Mouse (Mus musculus): Measurements from ENCODE around the gene Bnipl. TPM values are rescaled to one million over a fixed set of nuclear protein-coding genes. Genes with fewer than 3 reads are reported as not detected.

Gene Bnipl
- polyA plus RNA-seq, 1 experiment from 2014 or later = 0.23 TPM

DNA sequence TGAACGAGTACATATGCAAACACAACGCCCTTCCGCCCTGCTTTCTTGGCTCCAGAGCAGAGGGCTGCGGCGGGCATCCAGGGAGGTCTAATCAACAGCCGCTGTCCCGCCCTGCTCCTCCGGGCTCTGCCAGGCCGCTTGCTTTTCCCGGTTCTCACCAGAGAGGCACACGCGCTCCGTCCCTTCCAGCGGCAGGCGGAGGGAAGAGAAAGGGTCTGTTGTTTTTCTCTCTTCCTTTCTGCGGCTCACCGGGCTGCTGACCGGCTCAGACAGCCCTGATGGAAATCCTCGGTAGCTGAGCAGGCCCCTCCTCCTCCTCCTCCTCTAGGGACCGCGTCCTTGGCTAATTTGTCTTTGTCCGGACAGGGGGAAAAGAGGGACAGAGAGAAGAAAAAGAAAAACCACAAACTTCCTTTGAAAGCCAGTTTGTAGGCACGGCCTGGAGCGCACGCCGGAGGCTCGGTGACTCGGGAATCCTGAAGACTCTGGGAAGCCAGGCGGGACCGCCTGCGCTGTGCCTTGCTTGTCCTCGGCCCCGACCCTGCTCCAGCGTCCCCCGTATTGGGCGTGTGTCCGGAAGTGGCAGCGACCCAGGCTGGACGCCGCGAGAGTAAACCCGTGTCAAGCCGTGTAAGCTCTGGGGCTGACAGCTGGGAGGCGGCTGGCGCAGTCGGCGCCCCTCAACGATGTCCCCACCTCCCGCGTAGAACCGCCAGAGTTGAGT is 32.0 kb upstream of the Bnipl start:
- Histone ChIP-seq H3K27me3 (replicated peaks; ENCODE audit: control insufficient read depth, insufficient read depth, low read length) (no peaks in the 10 kb centered on the region), H3K9ac (replicated peaks; ENCODE audit: low read depth, low read length) (peak overlapping the region; percentile 91), H3K27ac (ENCODE audit: low read length) (peak overlapping the region; percentile 96), H3K36me3 (ENCODE audit: control insufficient read depth, insufficient read depth) (0 out of 2 replicates have a peak, but pooled peaks cover 3% of the 10 kb centered on the region), H3K9me3 (ENCODE audit: control insufficient read depth, low read length) (no peaks in the 10 kb centered on the region), H3K4me1 (replicated peaks; ENCODE audit: control insufficient read depth, insufficient read depth, low read length) (peaks cover 24% of the 10 kb centered on the region), H3K4me2 (ENCODE audit: low read length) (peak overlapping the region; percentile 93), H3K4me3 (replicated peaks; ENCODE audit: low read length) (peak overlapping the region; percentile 85)
- WGBS = under 1% methylated on average over 51 of the region's 51 CpGs
- ATAC-seq = peak; percentile 71

DNA sequence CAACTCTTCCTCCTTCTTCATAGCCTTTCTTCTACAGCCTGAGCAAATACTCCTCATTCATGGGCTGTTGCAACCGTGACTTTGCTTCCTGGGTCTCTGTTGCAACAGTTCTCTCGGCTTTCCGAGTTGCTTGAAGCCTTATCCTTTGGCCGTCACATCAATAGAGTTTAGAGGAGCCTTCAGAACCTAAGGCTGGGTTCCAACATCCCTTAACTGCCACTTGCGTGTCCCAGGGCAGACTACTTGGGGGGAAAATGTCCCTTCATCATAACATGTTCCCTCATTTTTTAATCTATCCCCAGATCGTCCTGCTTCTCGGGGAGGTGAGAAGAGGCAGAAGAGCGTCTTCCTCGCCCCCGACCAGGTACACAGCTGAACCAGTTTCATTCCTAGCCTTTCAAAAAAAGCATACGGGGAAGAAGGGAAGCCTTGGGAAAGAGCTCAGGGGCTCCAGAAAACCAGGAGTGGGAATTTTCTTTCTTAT is 31.4 kb upstream of the Bnipl start:
- no peak for ATAC-seq

DNA sequence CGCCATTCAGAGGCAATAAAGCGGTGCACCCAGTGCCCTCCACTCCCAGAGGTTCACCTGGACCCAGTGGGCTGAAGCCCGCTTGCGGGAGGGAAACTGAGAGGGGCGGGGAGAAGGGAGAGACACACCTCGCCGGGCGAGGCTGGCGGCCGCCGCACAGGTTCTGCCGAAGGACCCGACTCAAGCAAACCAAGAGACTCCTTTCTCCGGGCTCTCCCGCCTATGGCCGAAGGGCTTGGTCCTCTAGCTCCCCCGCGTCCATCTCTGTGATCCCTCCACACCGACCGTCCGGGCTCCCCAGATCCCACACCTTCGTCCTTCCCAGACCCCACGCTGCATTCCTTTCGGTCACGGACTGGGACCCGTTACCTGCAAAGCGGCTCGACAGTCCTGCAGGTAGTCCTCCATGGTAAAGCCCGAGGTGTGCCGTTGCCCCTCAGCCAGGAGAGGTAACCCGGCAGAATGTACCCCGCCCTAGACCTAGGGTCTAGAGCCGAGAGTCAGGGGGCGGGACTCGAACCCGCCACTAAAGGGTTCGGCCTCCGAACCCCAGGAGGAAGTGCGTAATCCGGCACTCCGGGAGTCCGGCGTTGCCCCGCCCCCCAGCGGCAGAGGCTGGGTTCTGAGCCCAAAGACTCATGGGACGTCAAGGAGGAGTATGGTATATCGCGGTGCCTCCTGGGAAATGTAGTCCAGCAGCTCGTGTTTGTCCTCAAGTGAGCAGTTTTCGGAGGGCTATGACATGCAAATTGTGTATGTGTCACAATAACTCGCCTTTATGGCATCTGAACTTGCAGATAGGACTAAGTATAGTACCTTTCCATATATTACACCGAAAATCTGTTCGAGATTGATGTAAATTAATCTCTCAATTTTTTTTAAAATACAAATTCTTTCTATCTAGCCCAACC is 30.5 kb upstream of the Bnipl start, which contains the start of the genes Mindy1 and Prune1:
TSS of gene Mindy1 (plus strand) at position 130 of the 911 bp plus-strand sequence.
TSS of gene Prune1 (minus strand) at position 861 of the 911 bp plus-strand sequence.
- H3K4me3 ChIP-seq (replicated peaks; ENCODE audit: low read length) = peak within 1 kb of the TSS; percentile 85
- peak within 1 kb of the TSS; percentile 93 for H3K4me2 ChIP-seq (ENCODE audit: low read length)
- under 1% methylated on average over 53 of the region's 53 CpGs for WGBS
- H3K9ac ChIP-seq (replicated peaks; ENCODE audit: low read depth, low read length) = peak within 1 kb of the TSS; percentile 91
- no peaks in the 10 kb centered on the region for H3K9me3 ChIP-seq (ENCODE audit: control insufficient read depth, low read length)
- no peaks in the 10 kb centered on the region for H3K36me3 ChIP-seq (ENCODE audit: control insufficient read depth, insufficient read depth)
- ATAC-seq = peak; percentile 95
- no peaks in the 10 kb centered on the region for H3K27me3 ChIP-seq (replicated peaks; ENCODE audit: control insufficient read depth, insufficient read depth, low read length)
- peak within 1 kb of the TSS; percentile 96 for H3K27ac ChIP-seq (ENCODE audit: low read length)
- H3K4me1 ChIP-seq (replicated peaks; ENCODE audit: control insufficient read depth, insufficient read depth, low read length) = peaks cover 24% of the 10 kb centered on the region

More for the DNA sequence above, 31.4 kb upstream of the Bnipl start:
- H3K4me3 ChIP-seq (replicated peaks; ENCODE audit: low read length) = peak overlapping the region; percentile 85
- H3K9ac ChIP-seq (replicated peaks; ENCODE audit: low read depth, low read length) = peak overlapping the region; percentile 91
- no peaks in the 10 kb centered on the region for H3K27me3 ChIP-seq (replicated peaks; ENCODE audit: control insufficient read depth, insufficient read depth, low read length)
- H3K36me3 ChIP-seq (ENCODE audit: control insufficient read depth, insufficient read depth) = no peaks in the 10 kb centered on the region
- peak overlapping the region; percentile 96 for H3K27ac ChIP-seq (ENCODE audit: low read length)
- WGBS = under 1% methylated on average over 11 of the region's 11 CpGs
- H3K4me2 ChIP-seq (ENCODE audit: low read length) = peak overlapping the region; percentile 93
- H3K9me3 ChIP-seq (ENCODE audit: control insufficient read depth, low read length) = no peaks in the 10 kb centered on the region
- H3K4me1 ChIP-seq (replicated peaks; ENCODE audit: control insufficient read depth, insufficient read depth, low read length) = peaks cover 24% of the 10 kb centered on the region

DNA sequence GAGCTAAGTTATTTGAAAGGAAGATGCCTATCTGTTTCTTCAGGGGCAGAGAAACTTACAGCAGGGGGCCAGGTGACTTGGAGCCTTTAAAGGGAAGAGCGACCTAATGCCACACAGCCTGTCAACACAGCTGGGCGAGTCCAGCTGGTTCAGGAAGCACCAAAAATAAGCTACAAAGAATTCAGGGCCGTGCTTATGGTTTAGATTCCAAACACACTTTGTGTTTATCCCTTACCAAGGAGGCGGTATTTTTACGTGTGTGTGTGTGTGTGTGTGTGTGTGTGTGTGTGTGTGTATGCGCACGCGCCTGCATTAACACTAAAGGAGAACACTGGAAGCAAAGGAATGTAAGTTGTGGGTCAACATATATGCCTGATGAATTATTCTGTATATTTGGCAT is 29.8 kb upstream of the Bnipl start:
- Histone ChIP-seq H3K36me3 (ENCODE audit: control insufficient read depth, insufficient read depth) (no peaks in the 10 kb centered on the region), H3K9me3 (ENCODE audit: control insufficient read depth, low read length) (no peaks in the 10 kb centered on the region), H3K4me2 (ENCODE audit: low read length) (peak overlapping the region; percentile 93), H3K4me3 (replicated peaks; ENCODE audit: low read length) (peak overlapping the region; percentile 57), H3K9ac (replicated peaks; ENCODE audit: low read depth, low read length) (peak overlapping the region; percentile 67), H3K4me1 (replicated peaks; ENCODE audit: control insufficient read depth, insufficient read depth, low read length) (peaks cover 24% of the 10 kb centered on the region), H3K27ac (ENCODE audit: low read length) (peak overlapping the region; percentile 47), H3K27me3 (replicated peaks; ENCODE audit: control insufficient read depth, insufficient read depth, low read length) (no peaks in the 10 kb centered on the region)
- no peak for ATAC-seq
- WGBS = 22% methylated on average over 8 of the region's 8 CpGs

DNA sequence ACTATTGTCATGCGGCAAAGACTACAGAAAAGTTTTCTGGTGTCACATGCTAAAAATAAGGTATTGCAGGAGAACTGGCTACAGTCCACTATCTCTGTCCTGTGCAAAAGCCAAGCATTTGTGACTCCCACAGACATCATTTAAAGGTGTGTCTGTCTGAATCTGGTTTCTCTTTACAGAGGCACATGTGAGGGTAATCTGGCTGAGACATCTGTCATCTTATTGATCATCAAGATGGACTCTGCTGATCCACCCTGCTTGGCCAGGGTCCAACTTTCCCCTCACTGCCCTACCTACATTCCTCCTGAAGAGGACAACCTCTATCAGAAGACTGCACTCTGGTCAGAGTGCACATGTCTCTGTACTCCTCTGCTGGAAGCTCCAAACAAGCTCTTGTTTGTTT is 26.2 kb upstream of the Bnipl start:
- Histone ChIP-seq H3K27ac (ENCODE audit: low read length) (no peak overlapping the region), H3K36me3 (ENCODE audit: control insufficient read depth, insufficient read depth) (no peaks in the 10 kb centered on the region), H3K27me3 (replicated peaks; ENCODE audit: control insufficient read depth, insufficient read depth, low read length) (no peaks in the 10 kb centered on the region), H3K4me3 (replicated peaks; ENCODE audit: low read length) (no peak overlapping the region), H3K4me2 (ENCODE audit: low read length) (no peak overlapping the region), H3K9ac (replicated peaks; ENCODE audit: low read depth, low read length) (no peak overlapping the region), H3K4me1 (replicated peaks; ENCODE audit: control insufficient read depth, insufficient read depth, low read length) (peaks cover 6% of the 10 kb centered on the region), H3K9me3 (ENCODE audit: control insufficient read depth, low read length) (no peaks in the 10 kb centered on the region)
- 97% methylated on average over 1 of the region's 1 CpGs for WGBS
- no peak for ATAC-seq

DNA sequence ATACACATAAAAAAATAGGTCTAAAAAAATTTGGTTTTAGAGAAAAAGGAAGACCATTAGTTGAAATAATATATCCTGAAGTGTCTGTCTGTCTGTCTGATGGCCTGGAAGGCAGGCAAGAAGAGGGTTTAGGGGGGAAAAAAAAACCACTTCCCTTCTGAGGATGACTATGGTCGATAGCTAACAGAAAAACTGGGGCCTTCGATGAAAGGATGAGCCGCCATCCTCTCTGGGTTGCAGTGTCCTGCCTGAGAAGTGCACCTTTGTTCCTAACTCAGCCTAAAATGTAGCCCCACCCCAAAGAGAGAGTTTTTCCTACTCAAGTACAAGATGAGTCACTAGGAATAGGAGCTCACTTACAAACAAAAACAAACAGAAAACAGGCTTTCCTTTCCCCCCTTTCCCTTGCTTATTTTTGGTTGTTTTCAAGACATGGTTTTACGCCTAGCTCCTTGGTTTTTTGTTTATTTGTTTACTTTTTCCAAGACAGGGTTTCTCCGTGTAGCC is 25.5 kb upstream of the Bnipl start:
- no peaks in the 10 kb centered on the region for H3K36me3 ChIP-seq (ENCODE audit: control insufficient read depth, insufficient read depth)
- no peak overlapping the region for H3K4me3 ChIP-seq (replicated peaks; ENCODE audit: low read length)
- H3K27me3 ChIP-seq (replicated peaks; ENCODE audit: control insufficient read depth, insufficient read depth, low read length) = no peaks in the 10 kb centered on the region
- ATAC-seq = no peak
- no peak overlapping the region for H3K27ac ChIP-seq (ENCODE audit: low read length)
- H3K4me2 ChIP-seq (ENCODE audit: low read length) = no peak overlapping the region
- no peaks in the 10 kb centered on the region for H3K9me3 ChIP-seq (ENCODE audit: control insufficient read depth, low read length)
- WGBS = 85% methylated on average over 5 of the region's 5 CpGs
- H3K4me1 ChIP-seq (replicated peaks; ENCODE audit: control insufficient read depth, insufficient read depth, low read length) = peaks cover 6% of the 10 kb centered on the region
- no peak overlapping the region for H3K9ac ChIP-seq (replicated peaks; ENCODE audit: low read depth, low read length)

DNA sequence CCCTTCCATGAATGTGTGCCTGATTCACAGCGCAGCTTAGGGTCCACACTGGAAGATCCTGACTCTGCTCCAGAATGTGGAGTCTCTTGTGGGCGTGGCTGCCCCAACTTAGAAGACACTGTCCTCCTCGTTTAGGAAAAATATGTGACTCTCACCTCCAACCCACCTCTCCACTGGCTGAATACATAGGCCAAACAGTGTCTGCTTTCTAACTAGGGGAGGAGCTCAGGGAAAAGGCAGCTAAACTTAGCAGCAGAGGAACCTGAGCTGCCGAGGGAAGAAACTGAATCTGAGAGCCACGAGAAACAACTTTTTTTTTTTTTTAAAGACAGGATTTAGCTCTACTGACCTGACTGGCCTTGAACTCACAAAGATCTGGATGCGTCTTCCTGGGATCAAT is 24.2 kb upstream of the Bnipl start:
- no peak overlapping the region for H3K9ac ChIP-seq (replicated peaks; ENCODE audit: low read depth, low read length)
- H3K27ac ChIP-seq (ENCODE audit: low read length) = no peak overlapping the region
- whole genome bisulfite sequencing = 83% methylated on average over 6 of the region's 6 CpGs
- no peaks in the 10 kb centered on the region for H3K27me3 ChIP-seq (replicated peaks; ENCODE audit: control insufficient read depth, insufficient read depth, low read length)
- no peaks in the 10 kb centered on the region for H3K4me1 ChIP-seq (replicated peaks; ENCODE audit: control insufficient read depth, insufficient read depth, low read length)
- no peak overlapping the region for H3K4me2 ChIP-seq (ENCODE audit: low read length)
- no peak overlapping the region for H3K4me3 ChIP-seq (replicated peaks; ENCODE audit: low read length)
- ATAC-seq = no peak
- H3K9me3 ChIP-seq (ENCODE audit: control insufficient read depth, low read length) = no peaks in the 10 kb centered on the region
- H3K36me3 ChIP-seq (ENCODE audit: control insufficient read depth, insufficient read depth) = no peaks in the 10 kb centered on the region

DNA sequence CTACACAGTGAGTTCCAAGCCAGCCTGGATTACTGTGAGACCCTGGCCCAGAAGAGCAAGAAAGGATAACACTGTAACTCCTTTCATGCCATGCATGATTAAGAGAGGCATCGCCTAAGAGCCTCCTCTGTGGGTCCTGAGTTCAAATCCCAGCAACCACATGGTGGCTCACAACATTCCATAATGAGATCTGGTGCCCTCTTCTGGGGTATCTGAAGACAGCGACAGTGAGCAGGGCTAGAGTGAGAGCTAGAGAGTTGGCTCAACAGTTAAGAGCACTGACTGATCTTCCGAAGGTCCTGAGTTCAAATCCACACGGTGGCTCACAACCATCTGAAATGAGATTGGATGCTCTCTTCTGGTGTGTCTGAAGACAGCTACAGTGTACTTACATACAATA is 23.5 kb upstream of the Bnipl start:
- Histone ChIP-seq H3K36me3 (ENCODE audit: control insufficient read depth, insufficient read depth) (no peaks in the 10 kb centered on the region), H3K9ac (replicated peaks; ENCODE audit: low read depth, low read length) (no peak overlapping the region), H3K9me3 (ENCODE audit: control insufficient read depth, low read length) (no peaks in the 10 kb centered on the region), H3K4me2 (ENCODE audit: low read length) (no peak overlapping the region), H3K4me3 (replicated peaks; ENCODE audit: low read length) (no peak overlapping the region), H3K27ac (ENCODE audit: low read length) (no peak overlapping the region), H3K4me1 (replicated peaks; ENCODE audit: control insufficient read depth, insufficient read depth, low read length) (no peaks in the 10 kb centered on the region), H3K27me3 (replicated peaks; ENCODE audit: control insufficient read depth, insufficient read depth, low read length) (no peaks in the 10 kb centered on the region)
- 88% methylated on average over 4 of the region's 4 CpGs for WGBS
- ATAC-seq = no peak

DNA sequence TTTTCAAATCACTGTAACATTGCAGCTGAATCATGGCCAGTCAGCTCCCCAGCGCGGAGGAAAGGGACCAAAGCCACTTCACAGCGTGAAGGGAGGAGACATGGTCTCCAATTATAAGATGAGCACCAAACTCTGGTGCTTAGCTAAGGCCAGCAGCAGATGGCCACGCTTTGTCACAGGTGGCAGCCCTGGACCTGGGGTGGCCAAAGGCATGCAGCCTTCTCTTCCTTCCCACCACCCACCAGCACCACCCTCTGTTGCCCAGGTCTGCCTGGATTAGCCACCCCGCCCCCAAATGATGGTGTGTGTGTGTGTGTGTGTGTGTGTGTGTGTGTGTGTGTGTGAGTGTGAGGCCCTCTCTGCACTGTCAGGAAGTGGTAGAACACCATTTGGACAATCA is 22.5 kb upstream of the Bnipl start:
- no peak overlapping the region for H3K4me3 ChIP-seq (replicated peaks; ENCODE audit: low read length)
- no peaks in the 10 kb centered on the region for H3K36me3 ChIP-seq (ENCODE audit: control insufficient read depth, insufficient read depth)
- no peaks in the 10 kb centered on the region for H3K4me1 ChIP-seq (replicated peaks; ENCODE audit: control insufficient read depth, insufficient read depth, low read length)
- H3K27me3 ChIP-seq (replicated peaks; ENCODE audit: control insufficient read depth, insufficient read depth, low read length) = no peaks in the 10 kb centered on the region
- no peak overlapping the region for H3K9ac ChIP-seq (replicated peaks; ENCODE audit: low read depth, low read length)
- ATAC-seq = no peak
- no peak overlapping the region for H3K4me2 ChIP-seq (ENCODE audit: low read length)
- no peaks in the 10 kb centered on the region for H3K9me3 ChIP-seq (ENCODE audit: control insufficient read depth, low read length)
- no peak overlapping the region for H3K27ac ChIP-seq (ENCODE audit: low read length)
- 86% methylated on average over 5 of the region's 5 CpGs for WGBS

Data from forebrain, embryonic 16.5 days (tissue).